Mouse (Mus musculus) left cerebral cortex, adult 2 months (tissue): ENCODE measurements around the gene Irs1. TPM values are rescaled to one million over a fixed set of nuclear protein-coding genes. Genes with fewer than 3 reads are reported as not detected.

Experiments
- DNase-seq, 2 experiments: peaks; one replicate each; pipeline ENCODE4 v3.0.0; 2021 to 2022; ENCODE audit warnings: low spot score in 2 of 2, mixed read lengths in 1 of 2; ENCODE audit errors: extremely low spot score in 1 of 2
- H3K27ac ChIP-seq: fragments of 200-600 bp; 2 replicates; pipeline ENCODE4 v1.8.1; 2022
- H3K4me3 ChIP-seq: fragments of 200-600 bp; 2 replicates; pipeline ENCODE4 v1.8.1; 2022
- CTCF ChIP-seq: fragments of 200-600 bp; IDR thresholded peaks from 2 replicates; pipeline ENCODE4 v1.8.1; 2022; ENCODE audit warnings: antibody characterized with exemption, mild to moderate bottlenecking, moderate library complexity
- intact Hi-C: fragments of 180-260 bp; cut with DNase I; formaldehyde crosslinking; loops from one replicate; pipeline ENCODE4 v1.15.1; 2025
- total RNA-seq, 2 experiments: library from RNA; stranded (reverse); gene quantifications; 2 replicates each; pipeline ENCODE4 v1.2.3; 2021

The Irs1 gene
- total RNA-seq, 2 experiments from 2014 or later, result 17.3 to 17.4 TPM

GRCm38 (mm10) chr1:82287776-82288325 is 3.4 kb downstream of the Irs1 start:
- H3K27ac ChIP-seq, result peak overlapping the region; percentile 42
- DNase-seq, result no peak
- intact Hi-C loops, result loop anchor here (5.0 kb wide), 1 partner anchor 171 kb away; no protein-coding TSS in a partner anchor
- TF ChIP-seq CTCF, result no peak
- H3K4me3 ChIP-seq, result peak overlapping the region; percentile 51

DNA sequence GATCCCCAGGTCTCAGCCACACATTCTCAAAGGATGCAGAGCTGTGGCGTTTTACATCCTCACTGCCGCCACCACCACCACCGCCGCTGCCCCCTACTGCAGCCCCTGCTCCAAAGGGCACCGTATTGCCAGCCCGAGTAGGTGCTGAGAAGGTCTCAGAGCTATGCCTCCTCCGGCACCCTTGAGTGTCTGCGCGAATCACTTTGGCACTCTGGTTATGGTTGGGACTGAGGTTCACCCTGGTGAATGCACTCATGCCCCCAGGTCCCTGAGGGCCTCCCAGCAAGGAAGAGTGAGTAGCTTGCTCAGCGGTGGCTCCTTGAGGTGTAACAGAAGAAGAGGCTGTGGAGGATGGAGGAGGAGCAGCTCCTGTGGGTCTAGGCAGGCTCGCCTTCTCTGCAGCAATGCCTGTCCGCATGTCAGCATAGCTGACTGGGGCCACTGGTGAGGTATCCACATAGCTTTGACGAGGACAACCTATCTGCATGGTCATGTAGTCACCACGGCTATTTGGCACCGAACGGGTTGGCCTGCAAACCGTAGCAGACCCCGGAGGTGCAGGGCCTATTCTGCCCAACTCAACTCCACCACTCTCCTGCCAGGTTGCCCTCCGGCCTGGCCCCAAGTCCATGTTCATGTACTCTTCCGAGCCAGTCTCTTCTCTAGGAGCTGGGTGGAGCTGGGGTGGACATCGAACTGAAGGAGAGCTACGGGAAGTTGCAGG is 4.0 kb downstream of the Irs1 start:
- no peak for TF ChIP-seq CTCF
- intact Hi-C loops, result loop anchor here (5.0 kb wide), 1 partner anchor 170 kb away; no protein-coding TSS in a partner anchor
- Histone ChIP-seq H3K27ac (peak overlapping the region; percentile 42), H3K4me3 (peak overlapping the region; percentile 51)
- DNase-seq, result peak; percentile 12 to 22

DNA sequence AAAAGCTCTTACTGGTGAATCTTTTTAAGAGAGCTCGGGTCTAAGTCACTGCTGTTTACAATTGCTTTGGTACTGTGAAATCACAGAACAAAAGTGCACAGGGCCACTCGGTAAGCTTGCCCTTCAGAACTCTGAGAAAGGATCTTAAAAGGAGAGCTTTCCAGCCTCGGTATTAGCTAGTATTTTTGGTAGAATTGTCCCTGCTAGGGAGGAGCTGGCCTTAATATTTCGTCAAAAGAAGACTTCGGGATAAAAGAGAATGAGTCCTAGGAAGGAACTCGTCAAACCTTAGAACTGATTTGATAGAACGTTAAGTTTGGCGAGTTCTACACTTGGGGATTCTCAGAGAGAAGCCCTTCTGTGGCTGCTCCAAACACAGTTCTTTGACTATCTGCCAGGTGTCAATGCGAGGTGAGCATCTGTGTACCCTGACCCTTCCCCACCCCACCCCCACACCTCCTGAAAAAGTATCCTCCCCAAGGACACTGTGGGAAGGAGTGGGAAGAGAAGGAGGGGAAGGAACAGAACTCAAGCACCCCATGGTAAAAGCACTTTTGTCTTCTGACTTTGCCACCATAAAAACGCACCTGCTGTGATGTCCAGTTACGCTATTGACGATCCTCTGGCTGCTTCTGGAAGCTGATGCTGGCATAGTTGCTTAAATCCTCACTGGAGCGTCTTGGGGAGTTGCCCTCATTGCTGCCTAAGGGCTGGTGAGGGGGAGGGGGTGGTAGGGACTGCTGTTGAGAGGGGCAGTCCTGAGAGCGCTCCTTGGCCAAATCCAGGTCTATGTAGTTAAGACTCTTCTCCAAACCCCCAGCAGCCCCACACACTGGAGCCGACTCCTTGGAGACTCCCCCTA is 4.8 kb downstream of the Irs1 start:
- TF ChIP-seq CTCF, result no peak
- Histone ChIP-seq H3K27ac (peak overlapping the region; percentile 42; the same call in 1 of the 2 replicates), H3K4me3 (peak overlapping the region; percentile 51)
- intact Hi-C loops, result loop anchor here (5.0 kb wide), 1 partner anchor 169 kb away; no protein-coding TSS in a partner anchor
- DNase-seq, result no peak

DNA sequence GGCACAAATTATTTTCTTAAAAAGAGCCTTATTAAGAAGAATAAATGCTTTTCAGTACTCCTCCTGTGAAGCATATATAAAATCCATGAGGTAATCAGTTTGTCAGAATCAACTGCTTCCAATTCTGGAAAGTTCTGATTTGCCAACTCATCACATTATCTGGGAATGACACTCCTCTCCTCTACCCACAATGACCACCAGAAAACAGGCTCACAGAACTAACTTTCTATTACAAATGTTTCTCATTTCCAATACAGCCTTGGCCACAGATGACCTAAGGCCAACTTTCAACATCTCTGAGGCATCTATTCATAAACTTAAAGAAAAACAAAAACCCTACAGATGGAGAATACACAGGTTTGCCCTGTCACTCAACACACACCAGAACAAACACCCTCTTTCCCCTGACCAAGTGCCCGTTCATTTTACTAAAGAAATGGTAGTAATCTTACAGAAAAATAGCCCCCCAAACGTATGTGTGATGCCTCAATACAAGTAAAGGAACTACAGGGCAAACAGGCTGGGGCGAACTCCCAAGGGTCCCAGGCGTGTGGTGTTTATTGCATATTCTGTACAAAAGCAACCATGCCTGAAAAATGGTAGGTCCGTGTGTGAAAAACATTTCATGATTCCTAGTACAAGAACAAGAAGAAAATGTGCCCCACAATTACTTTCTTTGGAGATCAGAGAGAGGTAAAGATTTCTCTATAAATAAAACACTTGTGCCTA is 5.6 kb downstream of the Irs1 start:
- no peak for DNase-seq
- intact Hi-C loops, result loop anchor here (5.0 kb wide), 1 partner anchor 168 kb away; no protein-coding TSS in a partner anchor
- peak overlapping the region; percentile 51 for H3K4me3 ChIP-seq
- TF ChIP-seq CTCF, result no peak
- H3K27ac ChIP-seq, result peak overlapping the region; percentile 33; the same call in 1 of the 2 replicates

- Histone ChIP-seq H3K27ac (peak overlapping the region; percentile 37; the same call in 1 of the 2 replicates), H3K4me3 (peak overlapping the region; percentile 51)
- intact Hi-C loops, result no loop called here
- DNase-seq, result no peak
- no peak for TF ChIP-seq CTCF
Observed at GRCm38 (mm10) chr1:82284403-82284802, 6.8 kb downstream of the Irs1 start.

DNA sequence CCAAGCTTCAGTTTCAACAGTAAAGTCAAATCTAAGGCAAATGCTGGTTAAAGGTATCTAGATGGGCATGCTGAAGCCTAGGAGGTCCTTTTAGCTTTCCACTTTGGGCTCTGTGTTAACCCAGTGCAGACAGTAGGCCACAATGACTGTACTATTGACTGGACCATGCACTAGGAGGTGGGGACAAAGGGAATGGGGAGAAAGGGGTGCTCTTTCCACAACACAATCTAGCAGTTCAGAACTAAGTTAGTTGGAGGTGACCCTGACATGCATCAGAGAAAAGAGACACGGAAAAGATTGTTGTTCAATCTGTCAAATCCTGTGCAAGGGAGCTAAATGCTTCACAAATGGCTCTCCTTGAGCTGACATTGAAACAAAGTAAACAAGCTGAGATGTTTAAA is 7.3 kb downstream of the Irs1 start:
- DNase-seq, result peak in 1 of 2 experiments; percentile 18
- peak overlapping the region; percentile 82 for H3K27ac ChIP-seq
- intact Hi-C loops, result no loop called here
- peak overlapping the region; percentile 62 for H3K4me3 ChIP-seq
- no peak for TF ChIP-seq CTCF

GRCm38 (mm10) chr1:82282992-82283611 is 8.1 kb downstream of the Irs1 start:
- Histone ChIP-seq H3K4me3 (peak overlapping the region; percentile 62), H3K27ac (peak overlapping the region; percentile 82)
- intact Hi-C loops, result no loop called here
- no peak for TF ChIP-seq CTCF
- peak; percentile 86 to 90 for DNase-seq

DNA sequence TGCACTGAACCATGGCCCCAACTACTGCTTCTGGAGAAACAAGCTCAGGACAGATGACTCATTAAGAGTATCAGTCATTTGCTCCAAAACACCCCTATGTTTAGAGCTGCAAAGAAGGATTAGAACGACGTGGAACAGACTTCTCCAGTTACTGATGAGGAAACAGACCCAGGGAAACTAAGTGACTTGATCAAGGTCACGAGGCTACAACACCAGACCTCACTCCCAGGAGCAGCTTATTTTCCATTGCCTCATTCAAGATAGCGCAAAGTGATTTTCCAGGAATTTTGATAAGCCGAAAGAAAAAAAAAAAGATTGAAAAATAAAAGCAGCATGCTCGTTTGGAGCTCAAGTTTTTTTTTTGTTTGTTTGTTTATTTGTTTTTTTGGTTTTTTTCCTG is 9.4 kb downstream of the Irs1 start:
- no peak overlapping the region for H3K27ac ChIP-seq
- TF ChIP-seq CTCF, result no peak
- no peak for DNase-seq
- intact Hi-C loops, result no loop called here
- H3K4me3 ChIP-seq, result no peak overlapping the region

DNA sequence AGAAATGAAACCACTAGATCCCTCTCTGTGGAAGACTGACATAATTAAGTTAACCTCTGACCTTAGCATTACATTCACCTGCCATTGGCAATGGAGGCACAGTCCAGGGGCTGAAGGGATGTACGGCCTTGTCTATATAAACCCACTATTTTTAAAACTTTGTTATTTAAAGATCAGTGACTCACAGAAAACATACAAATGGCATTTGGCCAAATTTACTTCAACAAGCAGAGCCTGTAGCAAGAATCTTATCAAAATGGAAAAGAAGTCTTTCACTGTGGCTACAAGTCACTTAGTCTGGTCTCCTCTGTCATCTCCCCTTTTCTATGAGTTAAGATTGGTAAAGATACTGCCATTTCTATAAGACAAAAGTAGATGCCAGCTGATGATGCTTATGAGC is 11.4 kb downstream of the Irs1 start:
- Histone ChIP-seq H3K27ac (no peak overlapping the region), H3K4me3 (no peak overlapping the region)
- intact Hi-C loops, result no loop called here
- TF ChIP-seq CTCF, result no peak
- no peak for DNase-seq

DNA sequence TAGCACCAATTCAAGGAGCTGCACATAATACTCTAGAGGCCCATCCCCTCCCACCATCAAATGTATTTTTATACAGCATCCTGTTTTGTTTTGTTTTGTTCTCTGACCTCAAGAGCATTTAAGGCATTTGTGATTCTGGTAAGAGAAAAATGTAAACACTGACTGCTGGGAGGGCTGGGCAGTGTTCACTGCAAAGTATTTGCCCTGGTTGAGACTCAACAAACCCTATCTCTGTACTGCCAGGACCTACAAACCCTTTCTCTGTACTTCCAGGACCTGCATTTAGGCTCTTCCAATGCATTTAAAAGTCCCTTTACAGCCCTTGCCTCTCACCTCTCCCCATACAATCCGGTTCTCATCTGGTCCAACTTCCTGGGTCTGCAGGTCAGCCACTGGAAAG is 16.9 kb downstream of the Irs1 start:
- intact Hi-C loops, result no loop called here
- TF ChIP-seq CTCF, result no peak
- Histone ChIP-seq H3K4me3 (no peak overlapping the region), H3K27ac (no peak overlapping the region)
- DNase-seq, result no peak

GRCm38 (mm10) chr1:82273529-82273928 is 17.7 kb downstream of the Irs1 start:
- DNase-seq, result no peak
- Histone ChIP-seq H3K27ac (no peak overlapping the region), H3K4me3 (no peak overlapping the region)
- intact Hi-C loops, result no loop called here
- TF ChIP-seq CTCF, result no peak
